Mouse (Mus musculus) MN1 (cell line): ENCODE results near the gene Tas2r138.
"Not testable (repeated sequence)": the region's sequence is repeated elsewhere in the genome, so short reads cannot be mapped to it uniquely, and the experiment has no call there.

ENCODE experiments used
- DNase-seq: peaks from one replicate; pipeline ENCODE4 v3.0.0-alpha.2; 2016; ENCODE audit warnings: low spot score

Tas2r138 gene

GRCm38 (mm10) chr6:40613260-40613852, at the start of gene Tas2r138:
Gene Tas2r138, minus strand, starts transcription at chr6:40613310.
- no peak for DNase-seq

DNA sequence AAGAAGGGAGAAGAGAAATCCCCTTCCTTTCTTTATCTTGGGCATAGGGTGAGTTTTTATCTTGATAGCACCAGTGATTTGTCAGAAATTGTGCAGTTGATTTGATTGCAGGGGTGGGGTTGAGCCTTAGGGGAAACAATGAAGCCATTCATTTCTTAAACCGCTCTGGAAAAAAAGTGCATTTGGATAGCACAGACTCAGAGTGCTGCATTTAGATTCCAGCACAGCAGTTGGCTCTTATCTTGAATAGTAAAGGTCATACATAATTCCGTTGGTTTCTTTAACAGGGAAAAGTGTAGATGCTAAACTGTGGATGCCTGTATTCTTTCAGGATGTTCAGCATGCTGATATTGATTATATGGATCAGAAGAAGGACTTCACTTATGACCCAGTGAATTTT, 47.8 kb upstream of the Tas2r138 start:
- DNase-seq: no peak

DNA sequence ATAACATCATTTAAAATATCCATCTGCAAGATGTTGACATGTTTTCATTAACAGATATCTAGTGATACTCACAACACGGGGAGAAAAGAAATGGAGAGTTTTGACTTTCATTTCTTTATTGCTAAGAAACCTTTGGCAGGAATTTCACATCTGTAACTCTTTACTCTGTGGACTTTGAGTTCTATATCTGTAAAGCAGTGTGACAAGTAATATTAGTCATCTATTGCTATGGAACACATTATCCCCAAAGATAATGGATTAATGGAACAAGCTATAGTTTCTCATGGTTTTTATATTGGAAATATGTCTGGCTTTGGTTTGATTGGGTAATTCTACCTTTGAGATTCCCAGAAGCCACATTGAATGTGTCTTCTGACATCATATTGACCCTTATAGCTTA, 37.8 kb upstream of the Tas2r138 start:
- no peak for DNase-seq

DNA sequence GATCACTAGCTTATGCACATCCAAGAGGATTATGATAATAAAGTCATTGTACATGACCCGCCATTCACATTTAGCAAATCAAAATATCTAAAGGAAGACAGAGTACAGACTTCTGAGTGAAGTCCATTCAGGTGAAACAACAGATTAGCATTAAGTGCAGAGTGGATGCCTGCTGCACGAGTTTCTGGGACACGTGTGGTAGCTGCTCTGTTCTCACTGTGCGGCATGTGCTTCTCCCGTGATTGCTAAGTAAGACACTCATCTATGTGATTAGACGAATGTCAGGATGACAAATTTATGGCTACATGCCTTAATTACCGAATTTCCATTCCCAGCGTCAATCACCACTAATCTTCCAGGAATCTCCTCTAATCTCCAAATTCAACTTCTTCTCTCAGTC, 32.6 kb upstream of the Tas2r138 start:
- no peak for DNase-seq

GRCm38 (mm10) chr6:40640710-40641538, 27.8 kb upstream of the Tas2r138 start:
- no peak for DNase-seq

- no peak for DNase-seq
Measured at GRCm38 (mm10) chr6:40637755-40638154, 24.6 kb upstream of the Tas2r138 start.

GRCm38 (mm10) chr6:40635559-40635958, 22.4 kb upstream of the Tas2r138 start:
- no peak for DNase-seq

DNA sequence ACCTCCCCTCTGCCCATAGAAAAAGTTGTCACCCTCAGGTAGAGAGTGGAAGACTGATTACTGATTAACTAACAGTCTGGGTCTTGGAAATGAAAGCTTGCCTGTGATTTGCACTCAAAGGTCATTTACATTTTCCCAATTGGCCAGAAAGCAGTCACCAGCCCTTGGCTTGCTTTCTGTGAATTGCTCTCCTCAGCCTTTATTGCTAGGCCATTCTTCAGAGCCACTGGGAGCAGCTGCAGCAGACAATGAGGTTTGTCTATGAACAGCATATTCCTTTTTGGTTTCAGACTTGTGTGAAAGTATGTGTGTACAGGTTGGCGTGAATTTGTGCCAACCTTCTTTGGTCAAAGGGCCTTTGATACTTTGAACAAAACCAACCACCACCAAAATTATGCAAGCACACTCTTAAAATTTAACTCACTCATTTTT, 21.5 kb upstream of the Tas2r138 start:
- no peak for DNase-seq

DNA sequence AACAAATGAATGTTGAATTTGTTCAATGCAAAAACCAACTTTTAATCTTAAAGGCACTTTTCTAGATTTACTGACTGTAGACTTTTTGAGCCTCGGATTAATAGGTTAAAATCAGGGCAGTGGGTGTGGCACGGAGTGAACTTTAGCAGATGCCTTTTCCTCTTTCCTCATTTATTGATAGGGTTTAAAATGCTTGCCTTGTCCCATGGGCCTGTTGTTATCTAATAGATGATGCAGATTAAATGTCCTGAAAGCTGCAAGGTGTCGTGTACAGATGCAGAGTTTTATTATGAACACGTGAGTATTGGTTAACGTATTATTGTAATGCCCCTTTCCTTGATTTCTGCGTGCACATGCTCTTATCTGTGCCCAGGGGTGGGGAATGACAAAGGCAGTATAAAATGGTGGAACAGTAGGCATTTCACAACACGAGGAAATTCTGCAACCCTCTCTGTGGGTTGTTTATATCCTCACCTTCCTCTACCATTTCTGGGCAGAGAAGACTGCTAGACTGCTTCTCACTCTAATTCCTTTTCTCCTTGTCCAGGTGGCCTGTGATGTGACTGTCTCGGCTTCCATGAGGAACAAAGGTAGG, 15.4 kb upstream of the Tas2r138 start, which contains the start of gene Mgam:
TSS of gene Mgam (plus strand) at position 426 of the 595 bp plus-strand sequence.
- DNase-seq: no peak

GRCm38 (mm10) chr6:40626111-40626510, 13.0 kb upstream of the Tas2r138 start:
- DNase-seq: no peak

- peak; percentile 18 for DNase-seq
Measured at GRCm38 (mm10) chr6:40617965-40618364, 4.9 kb upstream of the Tas2r138 start.

GRCm38 (mm10) chr6:40610244-40610643, 2.9 kb downstream of the Tas2r138 start:
- DNase-seq: no peak

DNA sequence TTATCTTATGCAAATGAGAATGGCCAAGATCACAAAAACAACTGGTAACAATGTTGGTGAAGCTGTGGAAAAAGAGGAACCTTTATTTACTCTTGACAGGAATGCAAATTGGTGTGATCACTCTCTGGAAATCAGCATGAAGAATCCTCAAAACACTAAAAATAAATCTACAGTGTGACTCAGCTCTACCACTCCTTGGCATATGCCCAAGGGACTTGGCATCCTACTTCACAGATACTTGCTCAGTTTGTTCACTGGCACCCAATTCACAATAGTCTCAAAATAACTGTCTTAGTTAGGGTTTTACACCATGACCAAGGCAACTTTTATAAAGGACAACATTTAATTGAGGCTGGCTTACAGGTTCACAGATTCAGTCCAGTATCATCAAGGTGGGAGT, 5.7 kb downstream of the Tas2r138 start:
- DNase-seq: no peak

DNA sequence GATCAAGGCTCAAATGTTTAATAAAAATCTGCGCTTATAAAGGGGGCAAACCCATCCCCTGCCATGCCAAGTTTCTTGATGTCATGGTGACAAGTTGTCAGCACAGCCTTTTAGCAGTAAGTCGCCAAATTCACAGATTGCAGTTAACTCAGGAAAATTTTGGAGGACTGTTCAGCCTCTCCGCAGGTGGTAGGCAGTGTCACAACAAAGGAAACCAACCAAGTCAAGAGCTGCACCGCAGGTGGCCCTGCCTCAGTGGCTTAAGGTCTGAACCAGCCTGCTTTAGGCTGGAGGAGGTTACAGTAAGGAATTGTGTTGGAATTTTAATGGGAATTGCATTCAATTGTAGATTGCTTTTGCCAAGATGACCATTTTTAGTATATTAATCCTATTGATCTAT, 14.6 kb downstream of the Tas2r138 start:
- DNase-seq: not testable (repeated sequence)

GRCm38 (mm10) chr6:40594804-40595550, 18.1 kb downstream of the Tas2r138 start:
- DNase-seq: peak; percentile 21

GRCm38 (mm10) chr6:40588346-40588745, 24.8 kb downstream of the Tas2r138 start:
- DNase-seq: no peak

DNA sequence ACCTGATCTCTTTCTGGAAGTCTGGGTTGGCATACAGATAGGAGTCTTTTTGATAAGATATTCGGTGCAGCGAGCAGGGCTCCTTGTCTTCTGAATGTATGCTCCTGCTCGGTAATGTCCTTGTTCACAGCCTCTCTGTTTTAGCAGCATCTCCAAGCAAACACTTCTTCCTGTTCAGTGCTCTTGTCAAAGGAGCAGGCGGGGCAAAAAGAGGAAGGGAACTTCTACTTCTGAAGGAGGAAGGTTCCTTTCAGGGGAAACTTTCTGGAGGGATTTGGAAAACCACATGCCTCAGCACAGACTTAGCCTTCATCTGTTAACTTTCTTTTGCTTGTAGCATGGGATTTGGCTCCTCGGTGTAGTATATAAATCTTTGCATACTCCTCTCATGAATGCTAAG, 27.5 kb downstream of the Tas2r138 start, which contains the start of gene Clec5a:
TSS of gene Clec5a (minus strand) at position 177 of the 400 bp plus-strand sequence.
- DNase-seq: no peak

GRCm38 (mm10) chr6:40584336-40584735, 28.8 kb downstream of the Tas2r138 start:
- no peak for DNase-seq

GRCm38 (mm10) chr6:40576305-40576704, 36.8 kb downstream of the Tas2r138 start:
- no peak for DNase-seq

GRCm38 (mm10) chr6:40573618-40574017, 39.5 kb downstream of the Tas2r138 start:
- DNase-seq: no peak

DNA sequence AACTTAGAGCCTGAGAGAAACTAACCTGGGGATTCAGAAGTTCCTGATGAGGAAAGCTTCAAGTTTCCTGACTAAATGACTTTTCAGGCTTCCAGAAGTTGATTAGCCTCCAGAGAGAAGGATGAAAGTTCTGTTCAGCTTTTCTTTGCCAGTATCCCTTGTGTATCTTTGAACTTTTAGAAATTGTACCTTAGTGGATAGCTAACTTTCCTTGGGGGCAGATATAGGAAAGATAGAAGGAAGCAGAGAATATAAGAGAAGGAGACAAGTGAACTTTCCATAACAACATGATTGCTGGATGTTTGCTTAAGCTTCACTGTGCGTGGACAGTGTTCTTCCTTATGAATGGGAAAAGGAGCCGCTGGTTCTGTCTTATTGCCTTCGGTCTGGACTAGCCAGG, 43.9 kb downstream of the Tas2r138 start, which contains the start of gene Olfr460:
TSS of gene Olfr460 (plus strand) at position 301 of the 400 bp plus-strand sequence.
- no peak for DNase-seq
